Mouse (Mus musculus) spleen, postnatal 10 days (tissue): ENCODE results near the gene Sat2.

Source experiments
- DNase-seq, 2 experiments: peaks; one replicate each; pipeline ENCODE4 v3.0.0; 2021 to 2022; ENCODE audit warnings: low spot score in 2 of 2

Sat2 gene

DNA sequence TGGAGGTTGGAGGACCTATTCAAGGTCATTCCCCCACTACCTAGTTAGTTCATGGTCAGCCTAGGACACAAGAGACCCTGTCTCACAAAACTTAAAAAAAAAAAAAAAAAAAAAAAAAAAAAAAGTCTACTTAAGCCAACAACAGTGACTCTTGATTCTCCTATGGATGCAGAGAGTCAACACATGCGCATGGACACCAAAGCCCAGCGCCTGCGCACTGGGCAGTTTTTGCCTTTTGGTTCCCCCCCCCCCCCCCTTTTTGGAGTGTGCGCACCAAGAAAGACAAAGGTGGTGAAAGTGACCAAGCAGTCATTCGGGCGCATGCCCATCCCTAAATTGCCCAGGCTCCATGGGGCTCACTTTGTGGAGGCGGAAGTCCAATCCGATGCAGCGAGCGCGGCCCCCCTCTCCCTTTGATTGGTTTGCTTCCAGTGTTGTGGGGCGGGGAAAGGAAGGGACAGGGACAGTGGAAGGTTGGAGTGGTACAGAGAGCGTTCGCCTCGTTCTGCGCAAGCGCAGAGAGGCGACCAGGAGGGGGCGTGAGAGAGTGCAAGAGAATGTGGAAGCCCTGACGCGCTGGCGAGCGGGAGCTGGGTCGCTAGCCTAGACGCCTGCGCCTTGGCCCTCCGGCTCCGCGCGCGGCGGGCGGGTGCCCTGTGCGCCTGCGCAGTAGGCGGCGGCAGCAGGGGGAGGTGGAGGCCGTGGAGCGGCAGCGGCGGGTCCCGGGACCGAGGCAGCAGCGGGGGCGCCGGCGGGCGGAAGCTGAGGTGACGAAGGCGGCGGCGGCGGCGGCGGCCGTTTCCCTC lies 10.7 kb downstream of the Sat2 start, which contains the start of gene Fxr2:
Gene Fxr2, plus strand, starts transcription at position 707 of the 806 bp plus-strand sequence.
- DNase-seq: peak; percentile 100

DNA sequence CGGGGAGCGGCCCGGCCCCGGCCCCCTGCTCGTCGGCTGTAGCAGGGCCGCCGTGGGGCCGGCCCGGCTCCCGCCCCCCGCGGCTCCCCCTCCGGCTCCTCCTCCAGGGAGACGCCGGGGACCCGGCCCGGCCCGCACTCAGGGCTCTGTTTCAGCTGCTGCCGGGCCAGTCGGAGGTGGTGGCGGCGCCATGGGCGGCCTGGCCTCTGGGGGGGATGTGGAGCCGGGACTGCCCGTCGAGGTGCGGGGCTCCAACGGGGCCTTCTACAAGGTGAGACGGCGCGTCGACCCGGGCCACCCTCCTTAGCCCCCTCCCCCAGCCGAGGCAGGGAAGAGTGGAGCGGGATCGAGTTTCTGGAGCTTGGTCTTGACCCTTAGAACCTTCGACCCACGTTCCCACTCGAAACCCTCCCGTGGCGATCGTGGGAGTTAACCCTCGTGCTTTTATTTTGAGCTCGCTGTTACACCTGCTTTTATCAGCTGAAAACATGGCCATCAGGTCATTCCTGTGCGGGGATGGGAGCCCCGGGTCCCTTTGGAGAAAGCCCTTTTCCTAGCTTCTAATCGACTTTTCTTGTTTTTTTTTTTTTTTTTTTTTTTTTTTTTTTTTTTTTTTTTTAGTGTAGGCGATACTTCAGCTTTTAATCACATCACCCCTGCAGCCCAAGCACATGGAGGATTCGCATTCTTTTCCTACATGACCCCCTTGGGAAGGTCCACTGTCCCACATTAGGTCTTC lies 11.5 kb downstream of the Sat2 start:
- DNase-seq: peak in 1 of 2 experiments; percentile 75

DNA sequence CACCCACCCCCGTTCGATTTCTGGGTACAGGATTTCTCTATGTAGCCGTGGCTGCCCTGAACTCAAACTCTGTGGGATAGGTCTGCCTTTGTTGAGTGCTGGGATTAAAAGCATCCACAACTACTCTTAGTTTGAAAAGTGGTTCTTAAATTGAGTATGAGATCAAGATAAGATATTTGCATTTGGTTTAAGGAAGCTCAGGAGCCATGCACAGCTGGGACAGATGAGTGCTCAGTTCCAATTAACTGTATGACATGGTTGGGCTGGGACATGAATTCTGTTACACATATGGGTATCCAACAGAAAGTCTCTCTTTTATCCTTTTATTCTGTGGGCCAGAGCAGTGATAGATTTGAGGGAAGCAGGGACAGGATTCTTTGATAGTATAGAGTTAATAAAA lies 13.6 kb downstream of the Sat2 start:
- no peak for DNase-seq

DNA sequence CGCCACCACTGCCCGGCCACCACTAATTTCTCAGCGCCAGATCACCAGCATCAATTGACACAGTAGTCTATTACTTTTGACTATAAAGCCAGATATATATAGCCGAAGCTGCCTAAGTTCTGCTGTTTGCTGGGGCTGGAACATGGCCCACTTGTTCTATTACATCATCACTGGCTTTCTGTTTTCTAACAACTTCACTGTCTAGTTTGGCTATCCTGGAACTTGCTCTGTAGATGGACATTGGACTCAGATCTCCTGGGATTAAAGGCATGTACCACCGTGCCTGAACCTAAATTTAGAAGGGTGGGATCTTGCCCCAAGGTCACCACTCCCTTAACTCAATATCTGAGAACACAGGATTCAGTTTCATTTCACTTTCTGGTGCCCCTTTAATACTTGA lies 24.0 kb downstream of the Sat2 start:
- no peak for DNase-seq

DNA sequence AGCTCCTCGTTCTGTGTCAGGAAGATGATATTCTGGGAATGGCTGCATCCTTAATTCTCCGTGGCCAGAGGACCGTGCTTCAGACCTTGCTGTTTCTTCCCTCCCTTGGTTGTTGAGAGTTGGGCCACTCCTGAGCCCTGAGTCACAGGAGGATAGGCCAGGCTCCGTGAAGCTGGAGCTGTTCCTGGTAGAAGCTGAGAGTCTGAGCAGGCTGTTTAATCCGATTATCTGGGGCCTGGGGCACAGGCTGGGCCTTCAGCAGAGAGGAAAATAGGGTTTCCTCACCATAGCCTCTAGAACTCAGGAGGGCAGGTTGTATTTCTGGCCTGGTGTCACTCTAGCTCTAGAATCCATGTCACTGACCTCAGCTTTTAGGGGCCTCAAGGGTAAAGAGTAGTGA lies 31.6 kb downstream of the Sat2 start:
- no peak for DNase-seq

DNA sequence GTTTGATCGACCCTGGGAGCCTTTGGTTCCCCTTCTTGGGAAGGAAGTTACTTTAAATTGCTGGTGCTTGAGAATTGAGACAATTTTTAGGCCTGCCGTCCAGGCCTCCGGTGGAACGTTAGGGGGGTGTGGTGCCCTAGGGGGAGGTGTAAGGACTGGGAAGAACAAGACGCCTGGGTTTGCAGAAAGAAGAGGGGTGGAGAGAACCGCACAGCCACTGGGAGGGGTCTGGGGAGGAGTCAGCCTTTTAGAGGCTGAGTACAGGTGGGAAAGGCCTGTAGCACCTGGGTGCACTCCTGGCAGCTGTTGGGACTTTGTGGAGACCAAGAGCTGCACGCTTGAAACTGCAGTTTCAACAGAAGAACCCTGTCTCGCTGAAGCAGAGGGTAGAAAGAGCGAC lies 32.9 kb downstream of the Sat2 start:
- DNase-seq: no peak

DNA sequence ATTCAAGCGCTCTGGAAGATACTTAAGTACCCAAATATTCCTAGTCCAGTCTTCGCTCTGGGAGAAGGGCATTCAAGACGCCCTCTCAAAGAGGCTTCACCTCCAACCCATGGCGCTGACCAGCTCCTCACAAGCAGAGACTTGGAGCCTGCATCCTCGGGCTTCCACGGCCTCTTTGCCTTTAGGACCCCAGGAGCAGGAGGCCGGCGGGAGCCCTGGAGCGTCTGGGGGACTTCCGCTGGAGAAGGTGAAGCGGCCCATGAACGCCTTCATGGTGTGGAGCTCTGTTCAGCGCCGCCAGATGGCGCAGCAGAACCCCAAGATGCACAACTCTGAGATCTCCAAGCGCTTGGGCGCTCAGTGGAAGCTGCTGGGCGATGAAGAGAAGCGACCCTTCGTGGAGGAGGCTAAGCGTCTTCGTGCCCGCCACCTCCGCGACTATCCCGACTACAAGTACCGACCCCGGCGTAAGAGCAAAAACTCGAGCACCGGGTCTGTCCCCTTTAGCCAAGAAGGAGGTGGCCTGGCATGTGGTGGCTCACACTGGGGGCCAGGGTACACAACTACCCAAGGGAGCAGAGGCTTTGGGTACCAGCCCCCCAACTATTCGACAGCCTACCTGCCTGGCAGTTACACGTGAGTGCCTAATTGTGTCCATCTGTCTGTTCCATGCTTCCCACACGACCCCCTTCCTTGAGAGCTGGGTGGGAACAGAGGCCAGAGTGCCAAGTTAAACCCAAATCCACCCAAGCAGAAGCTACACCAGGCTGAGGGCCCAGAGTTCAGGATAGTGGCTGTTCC lies 33.6 kb downstream of the Sat2 start, which contains the start of gene Sox15:
Gene Sox15, plus strand, starts transcription at position 51 of the 801 bp plus-strand sequence.
- peak; percentile 43 to 75 for DNase-seq

DNA sequence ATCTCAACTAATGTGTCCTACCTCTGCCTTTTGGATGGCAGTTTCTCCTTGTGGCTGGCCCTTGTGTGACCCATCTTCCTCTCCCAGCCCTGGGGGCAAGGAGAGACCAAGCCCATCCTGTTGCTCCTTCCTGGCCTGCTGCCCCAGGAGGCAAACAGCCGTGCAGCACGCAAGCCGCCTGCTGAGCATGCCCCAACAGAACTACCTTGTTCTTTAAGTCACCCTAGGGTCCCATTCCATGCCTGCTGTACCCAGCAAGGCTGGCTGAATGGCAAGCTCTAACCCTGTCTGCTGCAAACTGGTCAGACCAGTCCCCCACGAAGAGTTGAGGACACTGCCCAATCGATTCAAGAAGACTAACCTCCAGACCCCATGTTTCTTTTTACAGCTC lies 34.2 kb downstream of the Sat2 start:
- no peak for DNase-seq

DNA sequence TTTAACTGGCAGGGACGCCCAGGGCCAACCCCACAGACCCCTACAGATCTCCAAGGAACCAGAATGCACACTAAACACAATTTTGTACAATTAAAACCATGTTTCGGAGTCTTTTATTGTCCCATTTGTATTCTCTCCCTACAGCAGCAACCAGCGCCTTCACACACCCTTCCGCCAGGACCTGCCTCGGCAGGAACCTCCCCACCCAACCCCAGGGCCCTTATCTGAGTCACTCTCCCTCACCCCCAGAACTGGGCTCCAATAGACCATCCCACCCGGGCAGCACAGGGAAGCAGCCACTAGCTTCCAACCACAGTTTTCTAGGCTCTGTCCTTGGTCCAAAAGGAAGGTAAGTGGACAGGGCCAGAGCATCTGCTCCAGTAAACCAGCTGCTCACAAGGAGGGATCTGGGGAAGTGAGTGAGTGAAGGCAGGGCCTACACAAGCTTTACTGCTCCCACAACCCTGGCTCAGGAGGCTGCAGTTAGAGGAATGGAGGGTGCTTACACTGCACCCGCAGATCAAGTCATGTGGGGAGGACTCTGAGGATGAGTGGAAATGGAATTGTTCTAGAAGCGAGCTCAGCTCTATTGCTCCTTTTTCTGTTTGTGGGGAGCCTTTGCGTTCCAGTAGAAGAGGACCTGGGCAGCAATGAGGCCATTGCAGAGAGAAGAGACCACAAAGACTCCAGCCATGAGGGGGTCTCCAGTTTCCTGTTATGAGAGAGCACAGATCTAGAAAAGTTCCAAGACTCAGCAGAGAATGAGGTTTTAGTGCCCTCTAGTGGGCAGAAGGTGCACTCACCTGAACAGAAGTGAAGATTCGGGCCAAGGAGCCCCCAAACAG lies 35.0 kb downstream of the Sat2 start:
- peak; percentile 55 to 69 for DNase-seq

DNA sequence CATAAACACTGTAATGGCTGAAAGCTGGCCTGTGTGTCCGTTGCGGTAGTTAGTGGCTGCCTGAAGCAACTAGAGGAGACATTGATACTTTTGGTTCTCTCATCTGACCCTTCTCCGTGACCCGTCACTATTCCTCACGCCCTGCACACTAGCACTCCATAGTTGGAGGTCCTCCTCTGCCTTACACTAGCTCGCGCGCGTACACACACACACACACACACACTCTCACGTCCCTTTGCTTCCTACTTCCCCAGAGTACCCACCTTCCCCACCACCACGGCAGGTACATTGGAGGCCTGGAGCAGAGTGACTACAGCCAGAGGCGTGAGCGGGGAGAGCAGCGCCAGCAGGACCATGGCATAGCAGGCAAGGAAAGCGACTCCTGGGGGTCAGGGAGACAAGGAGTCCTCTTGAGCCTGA lies 35.6 kb downstream of the Sat2 start:
- DNase-seq: no peak

DNA sequence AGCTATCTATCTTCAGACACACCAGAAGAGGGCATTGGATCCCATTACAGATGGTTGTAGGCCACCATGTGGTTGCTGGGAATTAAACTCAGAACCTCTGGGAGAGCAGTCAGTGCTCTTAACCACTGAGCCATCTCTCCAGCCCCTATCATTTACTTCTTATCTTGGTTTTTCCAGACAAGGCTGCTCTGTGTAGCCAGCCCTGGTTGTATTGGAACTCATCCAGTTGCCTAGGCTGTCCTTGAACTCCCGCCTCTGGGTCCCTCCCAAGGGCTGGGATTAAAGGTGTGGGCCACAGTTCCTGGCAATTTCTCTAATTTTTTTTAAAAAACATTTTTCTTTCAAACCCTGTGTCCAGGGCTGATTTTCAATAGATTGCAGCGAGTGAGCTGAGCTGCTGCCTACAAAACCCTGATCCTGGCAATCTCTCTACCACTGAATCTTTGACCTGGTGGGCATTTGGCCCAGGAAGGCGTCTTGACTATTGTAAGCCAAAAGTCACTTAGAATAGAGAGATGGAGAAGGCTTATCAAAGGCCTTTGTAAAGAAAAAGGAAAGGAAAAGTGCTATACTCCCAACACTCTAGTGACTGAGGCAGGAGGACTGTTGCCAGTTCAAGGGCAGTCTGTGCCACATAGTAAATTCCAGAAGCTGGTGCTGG lies 39.5 kb downstream of the Sat2 start:
- peak in 1 of 2 experiments; percentile 29 for DNase-seq

DNA sequence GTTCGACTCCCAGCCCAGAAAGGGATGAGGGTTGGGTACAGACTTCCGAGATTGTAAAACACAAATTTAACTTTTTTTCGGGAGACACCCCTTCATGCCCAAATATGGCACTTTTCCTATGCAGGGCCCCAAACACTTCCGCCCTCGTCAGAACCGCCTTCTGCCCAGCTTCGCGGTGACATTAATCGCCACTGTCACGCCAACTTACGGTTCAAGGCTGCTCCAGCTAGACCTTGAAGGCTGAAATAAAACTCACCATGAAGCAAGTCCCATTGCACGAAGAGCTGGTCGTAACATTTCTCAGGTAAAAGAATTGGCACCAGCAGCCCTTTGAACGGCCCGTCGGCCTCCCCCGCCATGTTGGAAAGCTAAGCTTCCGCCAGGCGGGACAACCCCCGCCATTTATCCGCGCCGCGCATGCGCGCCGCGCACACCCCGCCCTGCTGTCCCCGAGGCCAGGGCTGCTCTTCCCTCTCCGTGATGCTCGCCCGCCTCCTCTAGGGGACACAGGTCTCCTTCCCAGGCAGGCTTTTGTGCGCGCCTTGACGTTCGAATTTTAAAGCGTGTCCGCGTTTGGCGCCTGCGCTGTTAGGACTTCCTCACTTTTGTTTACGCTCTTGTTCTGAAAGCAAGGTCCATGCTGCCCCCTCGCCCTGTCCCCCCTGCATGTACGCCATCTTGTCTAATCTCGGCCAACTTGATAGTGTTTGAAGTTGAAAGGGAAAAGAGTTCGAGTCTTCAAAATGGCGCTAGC lies 40.6 kb downstream of the Sat2 start, which contains the start of gene Mpdu1:
Gene Mpdu1, minus strand, starts transcription at position 430 of the 754 bp plus-strand sequence.
- DNase-seq: peak; percentile 92 to 94

DNA sequence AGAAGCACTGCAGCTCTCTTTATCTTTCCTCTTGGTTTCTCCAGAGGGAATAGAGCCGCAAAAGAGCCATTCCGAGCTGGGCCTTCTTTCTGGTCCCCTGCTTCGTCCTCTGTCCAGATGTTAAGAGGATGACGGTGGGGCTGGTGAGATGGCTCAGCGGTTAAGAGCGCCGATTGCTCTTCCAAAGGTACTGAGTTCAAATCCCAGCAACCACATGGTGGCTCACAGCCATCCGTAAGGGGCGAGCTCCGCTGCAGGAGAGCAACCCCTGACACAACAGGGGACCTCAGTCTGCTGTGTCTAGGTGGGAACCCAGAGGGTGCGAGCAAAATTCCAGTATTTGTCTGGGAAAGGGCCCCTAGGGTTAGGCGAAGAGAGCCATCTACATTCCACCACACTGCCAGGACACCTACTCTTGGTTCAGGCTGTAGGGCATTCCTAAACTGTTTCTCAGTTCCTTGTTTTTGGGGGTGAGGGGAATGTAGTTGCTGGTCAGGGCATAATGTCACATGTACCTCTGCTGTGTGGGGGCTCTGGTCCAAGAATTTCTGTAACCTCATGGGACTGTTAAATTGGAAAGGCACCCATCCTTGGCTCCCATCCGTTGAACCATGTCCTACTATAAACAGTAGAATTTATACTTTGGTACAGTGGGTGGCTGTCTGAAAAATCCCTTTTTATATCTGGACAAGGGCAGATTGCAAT lies 41.3 kb downstream of the Sat2 start:
- DNase-seq: no peak

DNA sequence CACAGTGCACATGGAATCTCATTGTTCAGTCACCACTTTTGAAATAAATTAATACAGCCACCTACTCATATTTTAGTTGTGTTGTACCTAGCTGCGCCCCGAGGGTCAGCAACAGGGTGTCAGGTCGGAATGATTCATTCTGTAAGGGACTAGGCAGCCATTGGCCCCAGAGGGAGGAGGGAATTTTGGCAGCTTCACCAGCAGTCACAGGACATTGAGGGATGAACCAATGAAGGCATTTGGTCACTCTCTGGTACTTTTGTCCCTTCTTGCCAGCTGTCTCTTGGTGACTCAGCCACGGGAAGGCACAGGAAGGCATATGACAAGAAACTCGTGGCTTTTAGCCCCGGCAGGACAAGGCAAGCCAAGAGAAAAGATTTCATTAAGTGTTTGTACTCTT lies 42.0 kb downstream of the Sat2 start:
- DNase-seq: no peak

DNA sequence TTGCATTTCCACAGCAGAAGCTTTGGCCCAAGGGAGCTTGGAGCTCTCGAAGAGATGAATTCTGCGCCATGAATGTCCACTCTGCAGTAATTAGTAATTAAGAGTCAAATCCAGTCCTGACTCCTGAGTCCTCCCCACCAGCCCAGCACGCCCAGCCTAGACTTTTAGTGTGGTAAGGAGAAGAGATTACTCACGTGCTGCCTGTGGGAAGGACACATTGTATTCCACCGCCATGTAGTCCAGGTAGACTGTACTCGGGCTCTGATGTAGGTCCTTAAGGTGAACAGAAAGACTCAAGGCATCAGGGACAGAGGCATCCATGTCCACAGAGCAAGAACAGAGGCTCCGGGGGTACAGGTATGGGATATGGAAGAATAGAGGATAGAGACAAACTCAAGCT lies 43.0 kb downstream of the Sat2 start:
- no peak for DNase-seq

DNA sequence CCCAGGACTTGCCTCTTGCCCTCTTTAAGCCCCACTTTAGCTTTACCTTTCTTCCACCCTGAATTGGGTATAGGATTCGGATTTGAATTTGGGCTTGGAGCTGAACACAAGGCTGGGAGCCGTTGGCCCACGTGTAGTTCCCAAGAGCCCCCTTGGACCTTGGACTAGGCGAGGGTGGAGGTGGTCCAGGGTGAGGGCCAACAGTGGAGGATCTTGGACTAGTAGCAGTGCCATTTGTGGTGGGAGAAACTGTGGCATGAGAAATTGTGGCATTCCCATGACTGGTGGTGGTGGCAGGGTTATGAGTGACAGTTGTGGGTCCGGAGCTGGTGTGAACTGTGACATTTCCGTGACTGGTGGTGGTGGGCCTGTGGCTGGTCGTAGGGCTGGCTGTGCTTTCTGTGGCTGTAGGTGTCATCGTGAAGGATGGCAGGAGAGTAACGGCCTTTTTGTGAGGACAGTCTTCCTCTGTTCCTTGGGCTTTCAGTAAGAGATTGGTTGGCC lies 43.7 kb downstream of the Sat2 start:
- DNase-seq: no peak

DNA sequence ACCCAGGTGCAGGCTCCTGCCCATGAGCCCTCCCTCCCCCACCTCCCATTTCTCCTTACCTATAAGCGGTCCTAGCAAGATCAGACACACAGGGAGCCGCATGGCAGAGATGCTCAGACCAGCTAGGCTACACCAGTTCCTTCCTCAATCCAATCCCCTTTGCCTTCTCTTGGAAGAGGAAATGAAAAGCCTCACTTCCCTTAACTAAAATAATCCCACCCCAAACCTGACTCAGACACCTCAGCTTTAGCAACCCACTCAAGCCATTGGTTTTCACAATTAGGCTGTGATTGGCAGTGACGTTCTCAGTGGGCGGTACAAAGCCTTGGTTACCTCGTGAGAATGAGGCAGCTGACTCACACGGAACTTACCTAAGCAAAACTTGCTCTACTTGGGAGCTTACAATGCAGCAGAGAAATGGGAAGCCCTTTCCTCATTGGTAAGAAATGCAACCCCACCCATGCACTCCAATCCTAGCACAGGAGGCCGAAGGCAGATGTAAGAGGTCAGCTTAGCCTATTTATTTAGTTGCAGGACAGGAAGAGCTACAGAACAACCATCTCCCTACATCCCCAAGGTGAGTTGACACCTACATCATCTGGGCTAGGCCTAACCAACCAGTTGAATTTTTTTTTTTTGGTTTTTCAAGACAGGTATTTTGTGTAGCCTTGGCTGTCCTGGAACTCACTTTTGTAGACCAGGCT lies 44.3 kb downstream of the Sat2 start, which contains the start of gene Cd68:
Gene Cd68, minus strand, starts transcription at position 193 of the 704 bp plus-strand sequence.
- peak in 1 of 2 experiments; percentile 71 for DNase-seq

DNA sequence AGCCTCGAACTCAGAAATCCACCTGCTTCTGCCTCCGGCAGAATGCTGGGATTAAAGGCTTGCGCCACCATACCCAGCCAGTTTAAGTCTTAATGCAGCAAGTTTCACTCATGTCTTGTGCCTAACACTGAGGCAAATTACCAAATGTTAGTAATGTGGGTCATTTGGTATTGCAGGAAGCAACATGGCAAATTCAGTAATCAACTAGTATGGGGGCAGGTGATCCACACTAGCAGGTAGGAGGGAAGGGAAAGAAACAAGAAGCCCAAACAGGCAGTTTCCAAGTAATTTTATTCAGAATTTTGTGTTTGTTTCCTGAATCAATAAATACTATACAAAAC lies 44.8 kb downstream of the Sat2 start:
- no peak for DNase-seq
